Mouse (Mus musculus): ENCODE data around the gene Card19. TPM values are rescaled to one million over a fixed set of nuclear protein-coding genes. Genes with fewer than 3 reads are reported as not detected.

Card19 gene
- polyA plus RNA-seq, 1 experiment from 2014 or later = 17.1 TPM

- H3K4me2 ChIP-seq = peak within 1 kb of the TSS; percentile 98
- under 1% methylated on average over 87 of the region's 87 CpGs for WGBS
Measured at GRCm38 (mm10) chr13:49187288-49188218, 28.3 kb downstream of the Card19 start, which contains the start of gene Ninj1. Ninj1 (plus strand) TSS chr13:49187485.

GRCm38 (mm10) chr13:49186798-49187287 is 29.0 kb downstream of the Card19 start:
- Histone ChIP-seq H3K9ac (ENCODE audit: low read length) (peak overlapping the region; percentile 71), H3K36me3 (ENCODE audit: control insufficient read depth, insufficient read depth, low read length) (no peaks in the 10 kb centered on the region), H3K27ac (ENCODE audit: low read depth, low read length) (no peak overlapping the region), H3K4me2 (peak overlapping the region; percentile 98), H3K9me3 (ENCODE audit: control insufficient read depth, low read length) (no peaks in the 10 kb centered on the region), H3K27me3 (ENCODE audit: control insufficient read depth, insufficient read depth, low read length) (no peaks in the 10 kb centered on the region), H3K4me3 (ENCODE audit: low read depth, low read length) (peak overlapping the region; percentile 56), H3K4me1 (ENCODE audit: control insufficient read depth, insufficient read depth, low read length) (peaks cover 18% of the 10 kb centered on the region)
- peak; percentile 95 for DNase-seq (ENCODE audit: low spot score, missing footprints)
- 19% methylated on average over 11 of the region's 11 CpGs for WGBS
- peak; percentile 25 for ATAC-seq (ENCODE audit: low FRiP score)

More at GRCm38 (mm10) chr13:49187288-49188218, 28.3 kb downstream of the Card19 start, which contains the start of gene Ninj1:
- ATAC-seq (ENCODE audit: low FRiP score) (peak; percentile 94), DNase-seq (ENCODE audit: low spot score, missing footprints) (peak; percentile 91)
- Histone ChIP-seq H3K4me1 (ENCODE audit: control insufficient read depth, insufficient read depth, low read length) (peaks cover 18% of the 10 kb centered on the region), H3K36me3 (ENCODE audit: control insufficient read depth, insufficient read depth, low read length) (no peaks in the 10 kb centered on the region), H3K4me3 (ENCODE audit: low read depth, low read length) (peak within 1 kb of the TSS; percentile 56), H3K9me3 (ENCODE audit: control insufficient read depth, low read length) (no peaks in the 10 kb centered on the region), H3K9ac (ENCODE audit: low read length) (peak within 1 kb of the TSS; percentile 71), H3K27ac (ENCODE audit: low read depth, low read length) (no peak within 1 kb of the TSS), H3K27me3 (ENCODE audit: control insufficient read depth, insufficient read depth, low read length) (no peaks in the 10 kb centered on the region)

- WGBS = 64% methylated on average over 5 of the region's 5 CpGs
- H3K36me3 ChIP-seq (ENCODE audit: control insufficient read depth, insufficient read depth, low read length) = no peaks in the 10 kb centered on the region
- no peak overlapping the region for H3K9ac ChIP-seq (ENCODE audit: low read length)
- no peak overlapping the region for H3K4me2 ChIP-seq
- H3K4me1 ChIP-seq (ENCODE audit: control insufficient read depth, insufficient read depth, low read length) = peaks cover 13% of the 10 kb centered on the region
- DNase-seq (ENCODE audit: low spot score, missing footprints) (peak; percentile 35), ATAC-seq (ENCODE audit: low FRiP score) (no peak)
- H3K27me3 ChIP-seq (ENCODE audit: control insufficient read depth, insufficient read depth, low read length) = no peaks in the 10 kb centered on the region
- H3K4me3 ChIP-seq (ENCODE audit: low read depth, low read length) = no peak overlapping the region
- H3K9me3 ChIP-seq (ENCODE audit: control insufficient read depth, low read length) = no peaks in the 10 kb centered on the region
- H3K27ac ChIP-seq (ENCODE audit: low read depth, low read length) = no peak overlapping the region
Measured at GRCm38 (mm10) chr13:49183646-49184045, 32.2 kb downstream of the Card19 start.

GRCm38 (mm10) chr13:49183161-49183560 is 32.7 kb downstream of the Card19 start:
- Histone ChIP-seq H3K9me3 (ENCODE audit: control insufficient read depth, low read length) (no peaks in the 10 kb centered on the region), H3K27ac (ENCODE audit: low read depth, low read length) (no peak overlapping the region), H3K4me3 (ENCODE audit: low read depth, low read length) (no peak overlapping the region), H3K4me1 (ENCODE audit: control insufficient read depth, insufficient read depth, low read length) (peaks cover 10% of the 10 kb centered on the region), H3K27me3 (ENCODE audit: control insufficient read depth, insufficient read depth, low read length) (no peaks in the 10 kb centered on the region), H3K4me2 (no peak overlapping the region), H3K9ac (ENCODE audit: low read length) (no peak overlapping the region), H3K36me3 (ENCODE audit: control insufficient read depth, insufficient read depth, low read length) (no peaks in the 10 kb centered on the region)
- WGBS = 52% methylated on average over 5 of the region's 5 CpGs
- ATAC-seq (ENCODE audit: low FRiP score) (no peak), DNase-seq (ENCODE audit: low spot score, missing footprints) (no peak)

- H3K27ac ChIP-seq (ENCODE audit: low read depth, low read length) = no peak overlapping the region
- H3K4me3 ChIP-seq (ENCODE audit: low read depth, low read length) = no peak overlapping the region
- WGBS = 93% methylated on average over 3 of the region's 3 CpGs
- H3K9me3 ChIP-seq (ENCODE audit: control insufficient read depth, low read length) = no peaks in the 10 kb centered on the region
- no peaks in the 10 kb centered on the region for H3K4me1 ChIP-seq (ENCODE audit: control insufficient read depth, insufficient read depth, low read length)
- no peaks in the 10 kb centered on the region for H3K27me3 ChIP-seq (ENCODE audit: control insufficient read depth, insufficient read depth, low read length)
- ATAC-seq (ENCODE audit: low FRiP score) (no peak), DNase-seq (ENCODE audit: low spot score, missing footprints) (no peak)
- H3K36me3 ChIP-seq (ENCODE audit: control insufficient read depth, insufficient read depth, low read length) = no peaks in the 10 kb centered on the region
- no peak overlapping the region for H3K9ac ChIP-seq (ENCODE audit: low read length)
- H3K4me2 ChIP-seq = no peak overlapping the region
Measured at GRCm38 (mm10) chr13:49181411-49181984, 34.3 kb downstream of the Card19 start.

- Histone ChIP-seq H3K4me3 (ENCODE audit: low read depth, low read length) (no peak overlapping the region), H3K4me1 (ENCODE audit: control insufficient read depth, insufficient read depth, low read length) (no peaks in the 10 kb centered on the region), H3K9ac (ENCODE audit: low read length) (no peak overlapping the region), H3K9me3 (ENCODE audit: control insufficient read depth, low read length) (no peaks in the 10 kb centered on the region), H3K36me3 (ENCODE audit: control insufficient read depth, insufficient read depth, low read length) (no peaks in the 10 kb centered on the region), H3K4me2 (no peak overlapping the region), H3K27ac (ENCODE audit: low read depth, low read length) (no peak overlapping the region), H3K27me3 (ENCODE audit: control insufficient read depth, insufficient read depth, low read length) (no peaks in the 10 kb centered on the region)
- ATAC-seq (ENCODE audit: low FRiP score) (no peak), DNase-seq (ENCODE audit: low spot score, missing footprints) (no peak)
- 78% methylated on average over 1 of the region's 1 CpGs for WGBS
Measured at GRCm38 (mm10) chr13:49180691-49181090, 35.1 kb downstream of the Card19 start.

- Histone ChIP-seq H3K9ac (ENCODE audit: low read length) (no peak overlapping the region), H3K4me2 (no peak overlapping the region), H3K9me3 (ENCODE audit: control insufficient read depth, low read length) (no peaks in the 10 kb centered on the region), H3K36me3 (ENCODE audit: control insufficient read depth, insufficient read depth, low read length) (no peaks in the 10 kb centered on the region), H3K4me3 (ENCODE audit: low read depth, low read length) (no peak overlapping the region), H3K27me3 (ENCODE audit: control insufficient read depth, insufficient read depth, low read length) (no peaks in the 10 kb centered on the region), H3K4me1 (ENCODE audit: control insufficient read depth, insufficient read depth, low read length) (no peaks in the 10 kb centered on the region), H3K27ac (ENCODE audit: low read depth, low read length) (no peak overlapping the region)
- no peak for ATAC-seq (ENCODE audit: low FRiP score)
- no peak for DNase-seq (ENCODE audit: low spot score, missing footprints)
- 88% methylated on average over 5 of the region's 5 CpGs for WGBS
Measured at GRCm38 (mm10) chr13:49180274-49180673, 35.6 kb downstream of the Card19 start.

GRCm38 (mm10) chr13:49178839-49179585 is 36.8 kb downstream of the Card19 start:
- Histone ChIP-seq H3K9me3 (ENCODE audit: control insufficient read depth, low read length) (no peaks in the 10 kb centered on the region), H3K4me3 (ENCODE audit: low read depth, low read length) (no peak overlapping the region), H3K4me2 (no peak overlapping the region), H3K4me1 (ENCODE audit: control insufficient read depth, insufficient read depth, low read length) (no peaks in the 10 kb centered on the region), H3K9ac (ENCODE audit: low read length) (no peak overlapping the region), H3K27ac (ENCODE audit: low read depth, low read length) (no peak overlapping the region), H3K27me3 (ENCODE audit: control insufficient read depth, insufficient read depth, low read length) (no peaks in the 10 kb centered on the region), H3K36me3 (ENCODE audit: control insufficient read depth, insufficient read depth, low read length) (no peaks in the 10 kb centered on the region)
- no peak for ATAC-seq (ENCODE audit: low FRiP score)
- DNase-seq (ENCODE audit: low spot score, missing footprints) = no peak
- WGBS = 86% methylated on average over 19 of the region's 19 CpGs
